Mouse (Mus musculus): ENCODE measurements around the gene Prc1.
A peak's percentile ranks its signal among the peaks of the same experiment; 100 is the strongest.

The Prc1 gene

DNA sequence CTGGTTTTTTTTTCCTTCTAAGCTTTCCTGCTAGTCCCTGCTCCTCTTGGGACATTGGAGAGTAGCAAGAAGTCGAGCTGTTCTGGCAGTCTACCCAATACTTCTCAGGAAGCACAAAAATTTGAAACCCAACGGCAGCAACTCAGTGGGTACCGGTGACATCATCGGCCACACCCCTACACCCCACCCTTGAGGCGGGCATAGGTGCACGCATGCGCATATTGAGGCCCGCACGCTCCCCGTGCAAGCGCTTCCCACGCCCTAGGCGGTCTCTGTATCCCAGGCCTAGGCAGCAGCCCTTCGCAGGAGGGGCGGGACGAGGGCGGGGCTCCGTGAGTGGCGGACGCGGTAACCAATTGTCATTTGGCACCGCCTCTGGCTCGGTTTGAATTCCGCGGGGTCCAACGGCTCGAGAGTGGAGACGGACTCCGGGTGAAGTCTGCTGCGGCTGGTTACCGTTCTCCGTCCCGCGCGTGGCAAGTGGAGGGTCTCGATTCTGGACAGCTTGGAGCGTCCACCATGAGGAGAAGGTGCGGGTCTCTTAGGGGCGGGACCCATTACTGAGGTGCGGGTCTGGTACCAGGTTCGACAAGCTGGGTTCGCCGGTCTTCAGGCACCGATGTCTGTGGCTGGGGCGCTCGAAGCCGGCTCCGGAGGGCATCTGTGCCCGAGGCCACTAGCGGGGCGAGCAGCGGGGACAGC lies at the start of gene Prc1:
Prc1 (plus strand) TSS at position 389 of the 702 bp plus-strand sequence.
- peak; percentile 99 for DNase-seq (ENCODE audit: low read depth)

DNA sequence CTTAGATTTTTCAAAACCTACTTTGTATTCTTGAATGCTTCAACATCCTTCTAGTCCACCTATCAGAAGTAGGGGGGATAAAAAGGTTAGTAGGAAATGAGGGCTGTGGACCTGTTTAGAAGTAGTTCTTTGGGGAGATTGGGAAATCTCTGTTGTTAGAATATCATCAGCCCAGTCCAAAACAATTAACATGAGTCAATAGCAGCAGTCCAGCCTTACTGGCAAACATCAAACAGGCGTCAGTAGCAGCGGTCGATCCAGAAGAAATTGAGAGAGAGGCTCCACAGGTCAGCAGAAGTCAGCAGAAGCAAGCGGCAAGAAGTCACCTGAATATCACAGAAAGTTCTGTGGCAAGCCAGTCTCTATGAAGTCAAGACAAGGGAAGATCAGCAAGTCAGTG lies 49.4 kb upstream of the Prc1 start:
- DNase-seq (ENCODE audit: low read depth), result no peak

DNA sequence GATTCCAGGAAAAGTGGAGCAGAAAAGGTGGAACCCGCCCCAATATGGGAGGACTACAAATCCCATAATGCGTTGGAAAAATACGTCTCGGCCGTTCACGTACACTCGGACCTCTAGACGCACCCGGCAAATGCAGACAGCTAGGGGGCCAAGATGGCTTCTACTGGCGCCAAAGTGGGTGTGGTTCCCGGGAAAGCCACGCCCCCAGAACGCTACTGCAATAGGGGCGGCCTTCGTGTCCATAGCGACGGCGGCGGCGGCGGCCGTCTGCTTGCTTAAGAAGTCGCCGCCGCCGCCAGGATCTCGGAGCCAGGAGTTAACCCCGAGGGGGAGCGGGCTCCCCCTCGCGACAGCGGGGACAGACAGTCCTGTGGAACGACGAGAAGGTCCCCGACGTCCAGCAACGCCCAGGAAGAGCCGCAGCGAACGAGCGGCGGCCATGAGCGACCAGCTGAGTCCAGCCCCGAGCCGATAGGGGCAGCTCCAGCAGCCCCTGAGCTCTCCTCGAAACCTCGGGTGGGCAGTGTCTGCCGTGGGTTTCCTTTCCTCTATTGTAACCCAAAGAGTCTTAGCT lies 48.0 kb upstream of the Prc1 start, which contains the start of gene Ttll13:
Ttll13 (plus strand) TSS at position 229 of the 574 bp plus-strand sequence.
- peak; percentile 96 for DNase-seq (ENCODE audit: low read depth)

DNA sequence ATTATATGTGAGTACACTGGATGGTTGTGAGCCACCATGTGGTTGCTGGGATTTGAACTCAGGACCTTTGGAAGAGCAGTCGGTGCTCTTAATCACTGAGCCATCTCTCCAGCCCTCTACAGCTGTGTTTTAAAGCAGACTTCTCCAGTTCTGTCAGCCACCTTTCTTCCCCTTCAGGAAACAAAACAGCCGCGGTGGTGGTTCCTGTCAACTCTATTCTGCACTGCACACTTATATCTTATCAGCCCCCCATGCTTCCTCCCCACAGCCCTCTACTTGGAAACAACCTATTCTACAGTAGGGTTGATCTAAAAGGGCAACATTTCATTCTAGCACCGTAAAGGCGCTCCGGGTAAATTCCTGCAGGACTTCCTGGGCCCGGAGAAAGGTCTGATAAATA lies 47.4 kb upstream of the Prc1 start:
- DNase-seq (ENCODE audit: low read depth), result no peak

DNA sequence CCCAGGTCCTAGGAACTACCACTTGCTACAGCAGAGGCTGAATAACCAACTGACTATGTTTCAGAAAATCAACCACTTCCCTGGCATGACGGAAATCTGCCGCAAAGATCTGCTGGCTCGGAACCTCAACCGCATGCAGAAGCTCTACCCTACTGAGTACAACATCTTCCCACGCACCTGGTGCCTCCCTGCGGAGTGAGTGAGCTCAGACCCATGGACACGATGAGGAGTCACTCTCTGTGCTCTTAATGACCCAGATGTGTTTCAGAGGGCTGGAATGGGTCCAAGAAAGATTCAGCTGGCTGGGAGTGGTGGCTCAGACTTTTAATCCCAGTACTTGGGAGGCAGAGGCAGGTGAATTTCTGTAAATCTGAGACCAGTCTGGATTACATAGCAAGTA lies 41.8 kb upstream of the Prc1 start:
- no peak for DNase-seq (ENCODE audit: low read depth)

DNA sequence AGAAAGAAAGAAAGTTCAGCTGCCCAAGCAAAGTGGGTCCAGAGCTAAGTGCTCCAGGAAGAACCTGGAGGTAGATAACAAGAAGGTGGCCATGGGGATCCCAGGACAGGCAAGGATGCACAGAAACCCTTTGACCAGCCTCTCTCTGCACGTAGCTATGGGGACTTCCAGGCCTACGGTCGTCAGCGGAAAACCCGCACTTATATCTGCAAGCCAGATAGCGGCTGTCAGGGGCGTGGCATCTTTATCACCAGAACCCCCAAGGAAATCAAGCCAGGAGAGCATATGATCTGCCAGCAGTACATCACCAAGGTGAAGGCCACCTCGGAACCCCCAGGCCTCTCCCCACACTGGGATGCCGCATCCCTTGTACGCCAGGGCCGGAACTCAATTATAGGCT lies 41.4 kb upstream of the Prc1 start:
- no peak for DNase-seq (ENCODE audit: low read depth)

DNA sequence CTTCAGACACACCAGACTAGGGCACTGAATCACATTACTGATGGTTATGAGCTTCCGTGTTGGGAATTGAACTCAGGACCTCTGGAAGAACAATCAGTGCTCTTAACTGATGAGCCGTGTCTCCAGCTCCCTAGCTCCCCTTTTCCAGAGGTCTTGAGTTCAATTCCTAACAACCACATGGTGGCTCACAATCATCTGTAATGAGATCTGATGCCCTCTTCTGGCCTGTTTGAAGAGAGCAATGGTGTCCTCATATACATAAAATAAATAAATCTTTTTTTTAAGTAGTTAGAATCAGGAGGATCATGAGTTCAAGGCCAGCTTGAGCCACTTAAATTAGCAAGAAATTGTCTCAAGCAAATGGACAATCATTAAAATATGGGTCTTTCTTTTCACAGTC lies 38.3 kb upstream of the Prc1 start:
- DNase-seq (ENCODE audit: low read depth), result peak; percentile 29

DNA sequence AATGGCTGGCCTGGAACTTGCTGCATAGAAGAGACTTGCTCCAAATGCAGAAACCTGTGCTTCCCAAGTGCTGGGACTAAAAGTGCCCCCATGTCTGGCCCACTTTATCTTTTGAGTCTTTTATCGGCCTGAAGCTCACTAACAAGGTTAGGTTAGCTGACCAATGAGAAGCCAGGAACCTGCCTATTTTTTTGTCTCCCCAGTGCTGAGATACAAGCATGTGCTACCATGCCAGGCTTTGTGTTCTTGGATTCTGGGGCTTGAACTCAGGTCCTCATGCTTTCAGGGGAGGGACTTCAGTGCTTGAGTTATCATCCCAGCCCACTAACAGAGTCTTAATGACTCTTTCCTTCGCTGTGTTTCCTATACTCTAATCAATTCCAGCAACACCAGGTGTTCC lies 36.5 kb upstream of the Prc1 start:
- no peak for DNase-seq (ENCODE audit: low read depth)

DNA sequence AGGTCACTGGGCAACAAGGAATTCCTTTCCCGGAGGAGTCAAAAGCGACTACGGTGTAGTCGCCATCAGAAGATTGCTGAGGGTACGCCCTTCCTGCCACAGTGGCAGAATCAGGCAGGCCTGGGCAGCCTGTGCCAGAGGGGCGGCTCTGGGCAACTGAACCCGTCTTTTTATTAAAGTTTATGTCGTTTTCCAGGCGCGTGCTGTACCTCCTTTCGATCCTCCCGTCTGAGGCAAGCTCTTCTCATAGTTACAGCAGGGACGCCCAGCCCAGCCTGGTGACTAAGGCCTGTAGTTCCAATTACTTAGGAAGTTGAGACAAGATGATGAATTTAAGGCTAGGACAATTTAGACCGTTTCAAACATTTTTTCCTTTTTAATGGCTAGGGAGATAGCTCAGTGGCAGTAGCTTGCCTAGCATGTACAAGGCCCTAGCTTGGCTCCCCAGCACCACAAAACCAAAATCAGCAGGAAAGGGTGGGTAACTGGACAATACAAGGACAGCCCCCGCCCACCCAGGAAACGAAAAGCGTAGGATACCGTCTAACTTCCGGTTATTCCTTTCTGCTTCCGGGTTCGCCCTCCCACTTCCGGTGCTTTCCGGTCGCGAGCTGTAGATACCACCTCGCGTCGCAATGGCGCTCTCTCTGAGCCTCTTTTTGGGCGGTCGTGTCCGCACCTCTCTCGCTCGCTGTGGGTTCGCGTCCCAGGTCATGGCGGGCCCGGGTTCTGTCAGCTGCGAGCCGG lies 33.5 kb upstream of the Prc1 start, which contains the start of gene Ngrn:
Ngrn (plus strand) TSS at position 591 of the 747 bp plus-strand sequence.
- peak; percentile 87 for DNase-seq (ENCODE audit: low read depth)

DNA sequence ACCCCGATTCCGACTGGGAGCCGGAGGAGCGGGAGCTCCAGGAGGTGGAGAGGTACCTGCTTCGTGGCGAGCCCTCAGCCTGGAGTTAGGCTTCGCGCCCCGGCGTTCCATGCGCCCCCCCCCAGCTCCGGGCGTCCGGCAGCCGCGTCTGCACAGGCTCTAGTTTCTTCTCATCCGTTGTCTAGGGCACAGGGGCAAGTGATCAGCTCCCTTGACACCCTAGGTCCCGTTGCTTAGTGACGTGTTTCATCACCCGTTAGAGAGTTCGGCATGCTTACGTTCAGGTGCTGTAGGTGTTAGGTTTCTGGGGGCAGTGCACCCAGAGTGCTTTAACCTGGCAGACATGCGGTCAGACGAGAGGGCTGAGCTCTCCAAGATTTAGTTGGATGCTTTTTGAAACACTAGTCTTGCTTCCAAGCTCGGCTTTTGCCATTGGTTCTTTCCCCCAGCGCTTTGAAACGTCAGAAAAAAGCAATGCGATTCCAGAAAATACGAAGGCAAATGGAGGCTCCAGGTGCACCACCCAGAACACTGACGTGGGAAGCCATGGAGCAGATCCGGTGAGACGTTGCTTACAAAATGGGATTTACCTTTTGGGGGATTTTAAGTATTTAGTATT lies 32.8 kb upstream of the Prc1 start:
- DNase-seq (ENCODE audit: low read depth), result no peak

DNA sequence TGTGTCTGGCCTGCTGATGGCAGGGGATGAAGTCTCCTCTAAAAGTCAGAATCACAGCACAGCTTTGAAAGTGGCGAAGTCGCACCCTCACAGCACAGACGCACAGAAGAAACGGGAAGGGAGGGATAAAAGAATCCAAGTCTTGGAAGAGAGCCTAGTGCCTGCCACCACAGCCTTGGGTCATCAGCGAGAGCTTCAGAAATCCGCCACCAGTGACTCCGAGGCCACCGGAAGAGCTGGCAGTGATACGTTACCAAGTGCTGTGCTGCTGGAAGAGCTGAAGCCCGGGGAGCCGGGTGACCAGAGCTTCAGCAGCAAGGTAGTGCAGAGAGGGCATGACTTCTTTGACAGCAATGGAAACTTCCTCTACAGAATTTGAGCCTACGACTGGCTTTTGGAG lies 29.6 kb upstream of the Prc1 start:
- no peak for DNase-seq (ENCODE audit: low read depth)

DNA sequence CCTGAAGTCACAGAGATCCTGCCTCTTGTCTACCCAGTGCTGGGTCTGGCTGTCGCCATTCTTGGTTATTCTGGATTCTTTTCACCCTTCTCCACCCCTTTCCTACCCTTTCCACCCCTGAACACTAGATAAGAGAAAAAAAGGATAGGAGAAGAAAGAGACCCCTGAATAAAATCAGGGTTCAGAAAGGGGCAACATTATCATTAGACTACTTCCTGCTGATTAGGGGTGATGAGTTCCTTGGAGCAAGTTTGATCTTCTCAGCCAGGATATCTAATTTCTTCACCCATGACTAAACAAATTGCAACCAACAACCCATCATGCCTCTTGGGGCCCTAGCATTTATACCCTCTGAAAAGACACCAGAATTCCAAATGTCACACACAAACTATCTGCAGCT lies 26.5 kb upstream of the Prc1 start:
- no peak for DNase-seq (ENCODE audit: low read depth)

DNA sequence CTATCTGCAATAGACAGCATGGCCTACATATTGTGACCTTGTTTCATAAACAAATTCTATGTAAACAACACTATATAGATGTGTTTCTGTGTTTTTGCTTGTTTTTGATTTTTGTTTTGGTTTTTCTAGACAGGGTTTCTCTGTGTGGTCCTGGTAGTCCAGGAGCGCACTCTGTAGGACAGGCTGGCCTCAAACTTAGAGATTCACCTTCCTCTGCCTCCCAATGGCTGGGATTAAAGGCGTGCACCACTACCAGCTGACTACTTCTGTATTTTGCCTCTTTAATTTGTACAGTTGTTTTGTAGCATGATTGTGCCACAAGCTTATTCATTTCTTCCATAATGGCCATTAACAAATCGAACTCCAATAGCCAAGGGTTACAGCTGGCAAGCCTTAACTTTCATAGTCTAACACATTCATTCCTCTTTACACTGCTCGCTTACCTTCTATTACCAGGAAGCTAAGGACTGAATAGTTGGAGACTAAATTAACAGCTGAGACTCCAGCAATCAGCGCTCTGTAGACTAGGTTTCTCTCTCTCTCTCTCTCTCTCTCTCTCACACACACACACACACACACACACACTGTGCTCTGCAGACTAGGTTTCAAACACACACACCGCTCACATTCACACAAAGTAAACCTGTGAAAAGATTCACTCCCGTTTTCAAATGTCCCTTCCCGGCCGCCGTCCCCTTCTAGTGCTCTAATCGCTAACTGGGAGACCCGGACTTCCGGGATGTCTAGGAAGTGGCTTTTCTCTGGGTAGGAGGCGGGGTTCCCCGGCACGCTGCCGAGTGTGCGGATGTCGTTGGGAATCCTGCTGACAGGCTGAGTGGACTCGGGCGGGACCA lies 25.1 kb upstream of the Prc1 start, which contains the start of gene Vps33b:
Vps33b (plus strand) TSS at position 753 of the 854 bp plus-strand sequence.
- DNase-seq (ENCODE audit: low read depth), result peak; percentile 95

DNA sequence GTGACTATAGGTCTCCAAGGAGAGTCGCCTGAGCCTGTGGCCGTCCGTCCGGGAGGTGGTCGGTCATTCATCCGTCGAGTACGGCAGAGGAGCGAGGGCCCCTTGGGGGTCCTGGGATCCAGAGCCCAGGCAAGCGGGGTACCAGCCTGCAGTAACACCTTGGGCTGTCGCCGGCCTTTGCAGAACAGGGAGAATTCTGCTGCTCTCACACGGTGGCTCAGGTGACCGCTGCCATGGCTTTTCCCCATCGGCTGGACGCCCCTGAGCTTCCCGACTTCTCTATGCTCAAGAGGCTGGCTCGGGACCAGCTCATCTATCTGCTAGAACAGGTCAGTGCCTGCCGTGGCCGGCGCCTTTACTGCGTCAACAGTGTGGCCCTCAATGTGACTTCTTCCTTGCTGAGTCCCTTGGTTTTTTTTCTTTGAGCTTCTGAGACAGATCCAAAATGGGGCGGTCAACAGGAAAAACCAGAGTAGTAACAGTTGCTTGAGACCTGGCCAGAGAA lies 24.4 kb upstream of the Prc1 start:
- DNase-seq (ENCODE audit: low read depth), result no peak

DNA sequence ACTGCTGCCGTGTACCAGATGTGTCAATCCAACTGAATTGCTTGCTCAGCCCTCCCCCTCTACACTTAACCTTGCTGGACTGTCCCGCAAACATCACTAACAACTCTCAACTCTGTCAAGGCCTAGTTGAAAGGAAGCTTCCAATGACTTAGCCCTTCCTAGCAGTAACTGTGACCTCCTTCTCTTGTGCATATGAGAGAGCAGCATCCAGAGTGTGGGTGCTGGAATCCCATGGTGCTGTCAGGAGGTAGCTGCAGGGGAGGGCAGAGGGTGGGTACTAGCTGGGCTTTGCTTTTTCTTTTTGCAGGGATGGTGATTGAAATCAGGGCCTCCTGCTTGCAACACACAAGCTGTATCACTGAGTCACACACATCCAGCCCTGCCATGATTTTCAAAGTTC lies 20.8 kb upstream of the Prc1 start:
- DNase-seq (ENCODE audit: low read depth), result no peak

DNA sequence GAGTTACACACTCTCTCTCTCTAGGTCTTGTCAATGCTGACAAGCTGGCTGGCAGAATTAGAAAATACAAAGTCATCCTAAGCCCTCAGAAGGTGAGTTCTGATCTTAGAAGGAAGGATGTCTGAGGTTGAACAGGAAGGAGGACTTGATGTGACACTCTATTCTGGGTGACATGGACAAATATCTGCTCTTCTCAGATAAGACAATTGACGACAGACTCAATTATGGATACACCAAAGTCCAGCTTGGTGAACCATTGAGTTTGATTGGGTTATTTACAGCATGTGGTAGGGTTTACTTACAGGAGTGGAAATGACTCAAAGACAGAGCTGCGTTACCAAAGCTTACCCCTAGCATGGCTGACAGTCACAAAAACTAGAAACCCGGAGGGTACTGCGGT lies 17.9 kb upstream of the Prc1 start:
- no peak for DNase-seq (ENCODE audit: low read depth)

DNA sequence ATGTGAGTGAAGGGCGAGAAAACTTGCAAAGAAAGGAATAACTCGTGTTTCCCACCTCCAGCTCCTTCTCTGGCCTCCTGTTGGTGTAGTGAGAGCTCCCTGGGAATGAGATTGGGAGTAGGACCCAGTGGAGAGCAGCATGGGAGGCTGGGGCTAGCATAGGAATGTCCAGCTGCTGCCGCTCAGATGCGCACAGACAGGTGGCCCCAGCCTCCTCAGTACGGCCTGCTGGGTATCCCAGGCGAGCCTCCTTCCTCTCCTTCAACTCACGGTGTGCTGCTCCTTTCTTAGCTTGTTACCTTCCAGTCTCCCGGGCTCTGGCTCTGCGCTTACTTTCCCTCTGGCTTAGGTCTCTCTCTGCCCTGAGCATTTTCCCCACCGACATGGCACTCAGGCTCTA lies 14.2 kb upstream of the Prc1 start:
- DNase-seq (ENCODE audit: low read depth), result no peak

DNA sequence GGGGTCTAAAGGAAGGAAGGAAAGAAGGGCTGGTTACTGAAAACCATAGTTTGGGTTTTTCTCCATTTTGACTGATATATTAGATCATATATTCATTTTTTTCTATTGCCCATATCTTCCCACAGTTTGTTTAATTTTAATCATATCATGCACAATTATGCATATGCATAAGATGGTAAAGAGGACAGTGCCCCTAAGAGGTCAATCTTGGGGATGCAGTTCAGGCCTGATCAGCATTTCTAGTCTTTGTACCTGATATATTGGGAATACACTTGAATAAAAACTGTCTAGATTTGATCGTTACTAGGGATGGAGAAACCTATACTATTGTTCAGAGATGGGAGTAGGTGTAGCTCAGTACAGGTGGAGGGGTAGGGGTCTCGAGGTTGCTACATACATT lies 13.3 kb upstream of the Prc1 start:
- DNase-seq (ENCODE audit: low read depth), result no peak

DNA sequence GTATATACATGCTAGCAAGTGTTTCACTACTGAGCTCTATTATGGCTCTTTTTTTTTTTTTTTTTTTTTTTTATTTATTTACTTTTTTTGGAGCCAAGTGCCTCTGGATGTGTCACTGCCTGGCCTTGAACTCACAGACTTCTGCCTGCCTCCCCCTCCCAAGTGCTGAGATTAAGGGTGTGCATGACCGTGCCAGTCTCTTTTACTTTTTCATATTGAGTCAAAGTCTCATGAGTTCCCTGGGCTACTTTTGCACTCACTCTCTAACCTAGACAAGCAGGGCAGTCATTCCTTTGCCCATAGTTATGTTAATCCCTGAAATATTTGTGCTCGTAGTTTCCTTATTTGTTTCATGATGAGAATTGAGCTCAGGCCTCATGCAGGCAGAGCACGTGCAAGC lies 12.6 kb upstream of the Prc1 start:
- no peak for DNase-seq (ENCODE audit: low read depth)

DNA sequence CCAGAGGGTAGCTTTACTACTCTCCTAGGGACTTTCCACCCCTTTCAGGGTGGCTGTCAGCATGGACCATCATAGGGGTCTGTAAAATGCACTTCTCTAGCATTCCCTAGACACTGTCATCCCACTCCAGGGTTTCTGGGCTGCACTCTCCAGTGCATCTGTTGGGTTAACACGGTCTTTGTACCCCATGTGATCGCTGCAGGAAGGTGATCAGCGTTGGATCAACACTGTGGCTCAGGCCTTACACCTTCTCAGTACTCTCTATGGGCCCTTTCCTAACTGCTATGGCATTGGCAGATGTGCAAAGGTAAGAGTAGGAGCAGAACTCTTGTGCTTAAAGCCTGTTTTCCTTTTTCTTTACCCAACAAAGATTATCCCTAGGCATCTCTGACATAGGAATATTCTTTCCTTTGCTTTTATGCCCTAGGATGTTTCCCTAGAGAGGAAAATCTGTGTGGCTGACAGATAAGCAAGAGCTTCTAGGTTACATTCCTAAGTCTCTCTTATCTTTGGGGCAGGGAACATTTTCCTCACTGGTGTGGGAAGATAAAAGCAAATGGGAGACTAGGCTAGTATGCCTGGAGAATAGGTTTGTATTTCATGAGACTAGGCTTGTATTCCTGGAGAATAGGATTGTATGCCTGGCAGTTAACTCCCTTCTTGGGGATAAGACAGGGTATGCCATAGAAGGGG lies 10.9 kb upstream of the Prc1 start:
- no peak for DNase-seq (ENCODE audit: low read depth)

DNA sequence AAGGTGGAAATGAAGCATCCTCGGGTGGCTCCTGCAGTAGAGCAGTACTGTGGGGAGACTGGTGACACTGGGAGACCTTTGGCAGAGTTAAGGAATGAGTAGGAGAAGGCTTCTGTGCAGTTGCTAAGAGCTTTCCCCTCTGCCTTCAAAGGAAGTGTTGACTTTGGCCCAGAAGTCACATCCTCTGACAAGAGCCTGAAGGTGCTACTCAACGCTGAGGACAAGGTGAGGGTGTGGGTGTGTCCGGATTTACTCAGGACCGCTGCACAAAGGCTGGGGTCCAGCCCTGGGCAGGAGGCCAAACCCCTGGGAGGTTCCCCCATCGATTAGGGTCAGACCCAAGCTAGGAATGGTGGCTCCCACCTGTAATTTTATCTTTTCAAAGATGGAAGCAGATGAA lies 9.9 kb upstream of the Prc1 start:
- DNase-seq (ENCODE audit: low read depth), result no peak

Data from naive thymus-derived CD4-positive, alpha-beta T cell, adult 2 months (primary cell).